Mouse (Mus musculus): ENCODE measurements around the gene Gramd1b.

DNA sequence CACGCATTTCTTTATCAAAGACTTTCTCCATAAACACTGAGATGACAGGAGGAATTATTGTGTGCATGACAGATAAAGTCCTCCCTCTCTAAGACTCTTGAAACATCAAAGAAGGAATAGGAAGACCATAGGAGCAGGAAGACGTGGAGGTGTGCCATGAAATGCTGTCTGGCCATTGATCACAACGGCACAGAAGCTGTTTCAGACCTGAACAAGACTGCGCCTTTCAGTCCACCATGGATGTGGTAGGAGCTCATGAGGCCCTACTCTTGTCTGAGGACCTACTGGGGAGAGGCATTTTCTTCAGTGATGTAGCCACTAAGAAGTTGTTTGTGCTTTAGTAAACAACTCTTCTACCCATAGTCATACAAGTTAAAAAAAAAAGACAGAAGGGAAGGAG lies 238.7 kb downstream of the Gramd1b start:
- TF ChIP-seq POLR2A (IDR thresholded peaks at IDR 0.05; ENCODE audit: insufficient read depth, low read depth, low read length) = no peak
- no peak for TF ChIP-seq CTCF (IDR thresholded peaks at IDR 0.05; ENCODE audit: insufficient read depth, low read depth, low read length)
